Mouse (Mus musculus) kidney, adult 18-20 months (tissue): ENCODE results near the gene Gm9376.

ENCODE experiments used
- DNase-seq: peaks from one replicate; pipeline ENCODE4 v3.0.0; 2021

Gm9376 gene

GRCm38 (mm10) chr14:118266660-118267059, at the start of gene Gm9376:
Gene Gm9376, plus strand, starts transcription at chr14:118266960.
- DNase-seq: no peak

GRCm38 (mm10) chr14:118220885-118221284, 45.9 kb upstream of the Gm9376 start:
- DNase-seq: no peak

- DNase-seq: no peak
Observed at GRCm38 (mm10) chr14:118225061-118225743, 41.6 kb upstream of the Gm9376 start.

- peak; percentile 31 for DNase-seq
Observed at GRCm38 (mm10) chr14:118225911-118226310, 40.8 kb upstream of the Gm9376 start.

GRCm38 (mm10) chr14:118226471-118227155, 40.1 kb upstream of the Gm9376 start:
- no peak for DNase-seq

GRCm38 (mm10) chr14:118232381-118232970, 34.3 kb upstream of the Gm9376 start:
- no peak for DNase-seq

- no peak for DNase-seq
Observed at GRCm38 (mm10) chr14:118233786-118234540, 32.8 kb upstream of the Gm9376 start.

- DNase-seq: no peak
Observed at GRCm38 (mm10) chr14:118234541-118235210, 32.1 kb upstream of the Gm9376 start.

- DNase-seq: peak; percentile 37
Observed at GRCm38 (mm10) chr14:118235361-118235972, 31.3 kb upstream of the Gm9376 start.

GRCm38 (mm10) chr14:118235973-118236885, 30.5 kb upstream of the Gm9376 start:
- DNase-seq: peak; percentile 55

GRCm38 (mm10) chr14:118236886-118237289, 29.9 kb upstream of the Gm9376 start, which contains the start of gene Sox21:
Gene Sox21, minus strand, starts transcription at chr14:118237030.
- DNase-seq: no peak

GRCm38 (mm10) chr14:118237786-118238185, 29.0 kb upstream of the Gm9376 start:
- no peak for DNase-seq

- no peak for DNase-seq
Observed at GRCm38 (mm10) chr14:118239351-118239750, 27.4 kb upstream of the Gm9376 start.

GRCm38 (mm10) chr14:118241416-118241815, 25.3 kb upstream of the Gm9376 start:
- DNase-seq: no peak

- DNase-seq: no peak
Observed at GRCm38 (mm10) chr14:118253381-118253780, 13.4 kb upstream of the Gm9376 start.

GRCm38 (mm10) chr14:118268849-118269248, 2.1 kb downstream of the Gm9376 start:
- DNase-seq: no peak

- DNase-seq: no peak
Observed at GRCm38 (mm10) chr14:118272594-118273555, 6.1 kb downstream of the Gm9376 start.

- DNase-seq: no peak
Observed at GRCm38 (mm10) chr14:118277704-118278498, 11.1 kb downstream of the Gm9376 start.

- DNase-seq: no peak
Observed at GRCm38 (mm10) chr14:118282272-118282671, 15.5 kb downstream of the Gm9376 start.
